Mouse (Mus musculus) spleen, adult 2 months (tissue): ENCODE results near the gene Ccdc92.

Experiments used
- CTCF ChIP-seq: fragments of 200-500 bp; IDR thresholded peaks from 2 replicates; pipeline ENCODE4 v1.5.1; 2011; ENCODE audit warnings: mild to moderate bottlenecking, inconsistent platforms; ENCODE audit not compliant: insufficient read depth, insufficient read length, insufficient replicate concordance; ENCODE audit errors: extremely low read depth
- POLR2A ChIP-seq: fragments of 200-500 bp; IDR thresholded peaks from 2 replicates; pipeline ENCODE4 v1.6.1; 2011; ENCODE audit warnings: low read depth, low read length, inconsistent platforms

- TF ChIP-seq CTCF (no peak), POLR2A (no peak)
Measured at GRCm38 (mm10) chr5:124836075-124836474, 26.1 kb downstream of the Ccdc92 start.
